Mouse (Mus musculus): ENCODE results near the gene Col23a1. TPM values are rescaled to one million over a fixed set of nuclear protein-coding genes. Genes with fewer than 3 reads are reported as not detected.
A peak's percentile ranks its signal among the peaks of the same experiment; 100 is the strongest.

The Col23a1 gene
- total RNA-seq, 4 experiments from 2014 or later: 0.82 to 1.6 (median 0.93) TPM

DNA sequence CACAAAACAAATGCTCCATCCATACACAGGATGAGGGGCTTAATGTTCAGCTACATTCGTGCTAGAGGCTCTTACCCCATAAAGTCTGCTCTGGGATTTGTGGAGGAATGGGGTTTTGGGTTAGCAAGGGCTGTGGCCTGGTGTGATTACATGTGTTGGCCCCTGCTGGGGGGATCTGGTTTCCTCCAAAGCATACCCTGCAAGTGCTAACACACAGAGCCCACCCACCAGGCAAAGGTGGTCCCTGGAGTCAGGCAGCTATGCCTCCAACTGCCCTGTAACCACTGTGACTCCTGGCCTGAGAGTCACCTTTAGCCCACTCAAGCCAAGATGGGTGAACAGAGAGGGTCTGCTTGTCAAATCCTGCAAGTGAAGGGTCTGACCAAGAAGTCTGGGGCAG, 82.2 kb downstream of the Col23a1 start:
- no peak for DNase-seq (ENCODE audit: low spot score in 2 of 2)

- DNase-seq (ENCODE audit: low spot score in 2 of 2): no peak
Observed at GRCm38 (mm10) chr11:51377199-51377598, 87.5 kb downstream of the Col23a1 start.

GRCm38 (mm10) chr11:51388892-51389340, 99.2 kb downstream of the Col23a1 start:
- no peak for DNase-seq (ENCODE audit: low spot score in 2 of 2)

DNA sequence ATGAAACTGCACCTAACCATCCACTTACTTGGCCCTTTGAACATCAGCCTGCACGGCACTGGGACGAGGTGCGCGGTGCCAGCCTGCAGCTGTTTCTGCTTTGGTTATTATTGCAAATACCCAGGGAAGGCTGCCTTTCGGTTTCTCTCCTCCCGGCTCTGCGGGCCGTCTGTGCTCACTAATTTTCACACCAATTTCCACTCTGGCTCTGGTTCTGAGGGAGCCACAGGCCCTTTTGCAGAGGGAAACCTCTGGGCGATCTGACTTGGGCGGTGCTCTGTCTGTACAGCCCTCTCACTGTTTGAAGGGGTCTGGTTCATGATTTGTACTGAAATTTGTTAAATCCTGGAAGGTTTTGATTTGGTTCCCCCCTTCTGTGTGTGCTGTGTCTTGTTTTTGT, 100.0 kb downstream of the Col23a1 start:
- no peak for DNase-seq (ENCODE audit: low spot score in 2 of 2)

DNA sequence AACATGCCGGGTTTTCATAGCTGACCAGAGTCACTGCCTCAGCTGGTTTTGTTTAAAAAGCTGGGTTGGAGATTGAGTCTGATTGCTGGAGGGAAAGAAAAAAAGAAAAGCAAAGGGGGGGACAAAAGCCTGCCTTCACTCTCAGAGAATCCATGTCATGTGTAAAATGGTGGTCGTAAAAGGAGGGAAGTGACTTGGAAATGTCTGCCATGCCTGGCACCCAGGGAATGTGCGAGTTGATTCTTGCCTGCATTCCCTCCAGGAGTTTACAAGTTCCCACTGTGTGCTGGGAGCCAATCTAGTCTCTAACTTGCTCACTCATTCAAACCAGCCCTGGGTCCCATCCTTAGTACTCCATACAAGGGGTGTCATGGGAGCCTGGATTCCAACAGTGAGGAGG, 100.8 kb downstream of the Col23a1 start:
- no peak for DNase-seq (ENCODE audit: low spot score in 2 of 2)

DNA sequence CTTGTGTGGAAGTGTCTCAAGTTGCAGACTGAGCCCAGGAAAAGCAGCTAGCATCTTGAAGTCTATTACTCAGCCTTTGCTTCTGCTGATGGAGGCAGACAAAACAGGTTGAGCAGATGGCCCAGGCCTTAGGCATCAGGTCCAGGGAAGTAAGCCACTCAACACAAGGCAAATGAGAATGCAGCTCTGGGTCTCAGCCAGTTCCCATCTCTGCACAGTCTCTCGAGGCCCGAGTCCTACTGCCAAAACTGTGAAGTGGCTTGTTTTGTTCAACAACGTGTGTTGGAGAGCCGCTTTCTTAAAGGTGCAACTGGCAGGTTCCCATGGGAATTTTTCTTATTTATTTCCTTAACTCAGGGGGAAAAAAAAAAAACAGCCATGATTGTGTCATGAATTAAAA, 101.8 kb downstream of the Col23a1 start:
- peak; percentile 9 to 13 for DNase-seq (ENCODE audit: low spot score in 2 of 2)

- DNase-seq (ENCODE audit: low spot score in 2 of 2): no peak
Observed at GRCm38 (mm10) chr11:51394301-51394865, 104.7 kb downstream of the Col23a1 start.

DNA sequence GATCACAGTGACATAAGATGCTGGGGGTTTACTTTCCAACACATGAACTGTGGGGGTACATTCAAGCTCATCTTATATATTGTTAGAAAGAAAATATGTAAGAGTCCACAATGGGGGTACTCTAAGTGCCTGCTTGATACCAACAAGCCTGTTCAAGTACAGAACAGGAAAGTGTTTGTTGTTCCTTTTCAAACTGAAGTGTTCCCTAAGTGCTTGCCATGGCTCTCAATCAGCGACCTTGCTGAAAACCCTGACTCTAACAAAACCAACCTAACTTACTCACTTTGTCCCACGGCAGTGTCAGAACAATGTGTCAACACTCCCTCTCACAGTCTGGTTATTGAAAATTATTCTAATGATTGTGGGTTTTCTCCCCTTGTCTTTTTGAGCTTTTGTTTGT, 106.7 kb downstream of the Col23a1 start:
- DNase-seq (ENCODE audit: low spot score in 2 of 2): no peak

- no peak for DNase-seq (ENCODE audit: low spot score in 2 of 2)
Observed at GRCm38 (mm10) chr11:51398084-51398483, 108.4 kb downstream of the Col23a1 start.

- no peak for DNase-seq (ENCODE audit: low spot score in 2 of 2)
Observed at GRCm38 (mm10) chr11:51400356-51400755, 110.6 kb downstream of the Col23a1 start.

DNA sequence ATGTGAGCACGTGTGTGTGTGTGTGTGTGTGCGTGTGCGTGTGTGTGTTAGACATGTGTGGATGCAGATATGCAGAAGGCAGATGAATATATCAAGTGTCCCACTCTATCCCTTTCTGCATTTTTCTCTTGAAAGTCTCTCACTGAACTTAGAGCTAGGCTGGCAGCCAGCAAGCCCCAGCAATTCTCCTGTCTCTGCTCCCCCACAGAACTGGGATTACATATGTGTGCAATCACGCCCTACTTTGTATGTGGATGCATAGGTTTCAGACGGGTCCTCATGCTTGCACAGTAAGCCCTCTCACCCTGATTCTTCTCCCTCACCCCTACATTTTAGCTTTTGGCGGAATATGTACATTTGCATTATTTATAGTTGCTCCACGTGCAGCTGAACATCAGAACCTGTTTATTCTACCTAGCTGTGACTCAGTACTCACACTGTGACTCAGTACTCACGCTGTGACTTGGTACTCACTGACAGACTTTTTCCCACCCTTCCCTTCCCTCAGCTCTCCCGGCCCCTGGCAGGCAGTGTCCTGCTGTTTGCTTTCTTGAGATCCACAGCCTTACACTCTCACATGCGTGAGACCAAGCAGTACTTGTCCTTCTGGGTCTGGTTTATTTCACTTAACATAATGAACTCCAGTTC, 111.9 kb downstream of the Col23a1 start:
- DNase-seq (ENCODE audit: low spot score in 2 of 2): no peak

- DNase-seq (ENCODE audit: low spot score in 2 of 2): no peak
Observed at GRCm38 (mm10) chr11:51403886-51404285, 114.2 kb downstream of the Col23a1 start.

- DNase-seq (ENCODE audit: low spot score in 2 of 2): no peak
Observed at GRCm38 (mm10) chr11:51404865-51405440, 115.2 kb downstream of the Col23a1 start.

DNA sequence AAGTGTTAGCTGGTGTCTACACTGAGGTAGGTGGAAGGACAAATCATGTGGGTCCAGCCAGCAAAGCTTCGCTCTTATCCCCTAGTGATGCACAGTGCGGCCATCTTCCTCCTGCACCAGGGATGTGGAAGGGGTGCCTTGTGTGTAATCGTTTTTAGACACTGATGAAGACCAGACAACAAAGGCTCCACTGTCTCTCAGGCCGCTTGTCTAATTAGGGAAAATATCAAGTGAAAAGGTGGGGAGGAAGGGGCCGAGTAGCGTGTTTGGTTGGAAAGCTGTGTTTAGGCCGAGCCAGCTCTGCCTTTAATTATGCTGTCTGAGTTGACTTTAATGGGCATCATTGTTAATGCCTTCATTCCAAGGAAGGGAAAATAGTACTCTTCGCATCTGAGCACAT, 116.8 kb downstream of the Col23a1 start:
- DNase-seq (ENCODE audit: low spot score in 2 of 2): no peak

DNA sequence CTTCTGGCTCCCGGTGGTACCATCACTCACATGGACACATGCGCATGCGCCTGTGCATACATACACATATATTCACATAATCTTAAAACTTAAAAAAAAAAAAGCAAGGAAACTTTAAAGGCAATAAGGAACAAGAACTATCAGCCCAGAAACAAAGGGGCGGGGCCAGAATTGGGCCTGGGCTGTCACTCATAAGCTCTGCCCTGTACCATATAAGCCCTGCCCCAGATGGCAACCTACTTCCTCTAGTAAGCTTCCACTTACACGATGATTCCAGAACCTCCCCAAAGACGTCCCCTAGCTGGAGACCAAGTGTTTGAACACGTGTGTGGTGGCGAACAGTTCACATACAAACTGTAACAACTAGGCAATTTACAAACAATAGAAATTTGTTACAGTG, 117.6 kb downstream of the Col23a1 start:
- DNase-seq (ENCODE audit: low spot score in 2 of 2): no peak

DNA sequence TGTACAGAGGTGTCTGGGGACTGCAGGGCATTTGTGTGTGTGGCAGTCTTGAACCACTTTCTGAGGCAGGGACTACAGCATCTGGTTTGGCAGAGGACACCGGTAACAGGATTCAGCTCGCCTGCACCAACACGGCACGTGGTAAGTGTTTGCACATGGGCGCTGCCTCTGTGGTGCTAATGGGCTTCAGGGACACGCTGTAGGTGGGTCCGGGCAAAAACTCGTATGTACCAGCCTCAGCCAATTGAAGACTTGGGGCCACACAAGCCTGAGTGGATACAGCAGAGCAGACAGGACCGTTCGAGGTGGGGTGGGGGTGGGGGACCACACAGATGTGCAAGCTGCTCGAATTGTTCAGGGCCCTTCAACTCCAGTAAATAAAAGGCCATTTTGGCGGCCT, 121.1 kb downstream of the Col23a1 start:
- no peak for DNase-seq (ENCODE audit: low spot score in 2 of 2)

DNA sequence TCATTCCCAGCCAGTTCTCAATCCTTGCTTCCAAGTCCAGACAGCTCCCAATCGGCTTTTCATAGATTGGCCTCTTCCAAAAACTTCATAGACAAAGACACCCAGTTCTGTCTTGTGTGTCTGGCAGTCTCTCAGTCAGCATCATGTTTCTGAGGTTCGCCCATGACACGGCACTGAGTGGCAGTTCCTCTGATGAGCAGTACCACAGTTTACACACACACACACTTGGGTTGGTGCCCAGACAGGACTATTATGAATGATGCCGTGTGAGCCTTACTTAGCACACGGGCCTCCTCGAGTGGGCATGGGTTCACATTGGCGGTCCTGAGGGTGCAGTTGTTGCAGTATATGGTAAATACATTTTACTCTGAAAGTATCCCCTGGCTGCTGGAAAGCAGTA, 124.8 kb downstream of the Col23a1 start:
- DNase-seq (ENCODE audit: low spot score in 2 of 2): no peak

DNA sequence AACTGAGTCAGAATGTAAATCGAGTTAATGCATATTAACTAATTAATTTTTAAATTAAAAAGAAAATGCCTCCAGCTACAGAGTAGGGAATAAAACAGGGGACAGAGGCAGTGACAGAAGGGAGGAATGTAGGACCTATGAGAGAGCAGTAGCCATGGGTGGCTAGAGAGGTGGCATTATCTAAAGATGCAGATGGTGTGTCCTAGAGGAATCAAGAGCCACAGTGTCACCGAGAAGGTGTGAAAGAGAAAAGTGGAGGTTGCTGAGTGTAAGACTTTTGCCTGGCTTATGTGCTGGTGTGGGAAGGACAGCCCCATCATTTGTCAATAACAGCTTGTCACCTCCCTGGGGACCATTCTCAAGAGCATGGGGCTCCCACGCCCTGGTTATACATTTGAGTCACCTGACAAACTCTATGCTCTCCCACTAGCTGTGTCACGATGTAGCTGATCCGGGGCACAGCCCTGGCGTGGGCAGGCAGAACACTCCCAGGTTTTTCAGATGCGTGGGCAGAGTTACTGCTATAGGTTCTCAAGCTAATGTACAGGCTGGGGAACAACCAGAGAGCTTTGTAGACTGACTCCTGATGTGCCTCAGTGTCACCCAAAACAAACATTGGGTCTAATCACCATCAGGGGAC, 125.4 kb downstream of the Col23a1 start:
- no peak for DNase-seq (ENCODE audit: low spot score in 2 of 2)

DNA sequence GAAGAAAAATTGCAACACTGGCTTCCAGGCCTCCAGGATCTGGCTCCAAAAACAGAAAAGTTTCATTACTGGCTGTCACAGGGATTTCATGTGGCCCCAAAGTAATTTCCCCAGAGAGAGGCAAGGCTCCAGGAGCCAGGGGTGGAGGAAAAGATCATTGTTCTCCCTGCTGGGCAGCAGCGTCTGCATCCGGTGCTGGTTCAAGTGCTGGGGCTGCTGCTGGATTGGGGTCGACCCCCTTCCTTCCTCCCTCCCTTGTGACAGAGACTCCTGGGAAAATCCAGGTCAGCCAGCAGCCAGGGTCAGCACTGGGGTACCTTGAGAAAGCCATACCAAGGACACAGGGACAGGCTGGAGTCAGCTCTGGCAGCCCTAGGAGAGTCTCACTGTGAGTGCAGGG, 129.1 kb downstream of the Col23a1 start:
- no peak for DNase-seq (ENCODE audit: low spot score in 2 of 2)

GRCm38 (mm10) chr11:51421878-51422277, 132.2 kb downstream of the Col23a1 start:
- no peak for DNase-seq (ENCODE audit: low spot score in 2 of 2)

- DNase-seq (ENCODE audit: low spot score in 2 of 2): no peak
Observed at GRCm38 (mm10) chr11:51422713-51423112, 133.0 kb downstream of the Col23a1 start.

DNA sequence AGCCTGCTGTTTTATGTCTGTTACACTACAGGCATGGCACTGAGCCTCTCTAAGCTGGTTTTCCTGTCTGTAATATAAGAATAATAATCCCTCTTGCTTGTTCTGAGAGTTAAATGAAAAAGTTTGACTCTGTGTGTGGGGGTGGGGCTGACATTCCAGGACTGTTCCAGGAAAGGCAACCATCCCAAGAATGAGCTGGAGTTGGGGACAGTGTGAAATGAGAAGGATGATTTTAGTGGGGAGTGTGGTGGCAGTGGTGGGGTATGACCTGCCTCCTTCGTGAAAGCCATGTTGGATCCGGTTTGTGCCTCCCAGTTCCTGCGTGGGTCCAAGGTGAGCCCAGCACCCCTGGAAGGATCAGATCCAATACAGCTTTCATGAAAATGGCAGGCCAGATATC, 136.4 kb downstream of the Col23a1 start:
- DNase-seq (ENCODE audit: low spot score in 2 of 2): no peak

Measured in gastrocnemius, adult 8-10 months (tissue).